Mouse (Mus musculus) adrenal gland, postnatal 10 days (tissue): ENCODE data around the gene Sytl5. TPM values are rescaled to one million over a fixed set of nuclear protein-coding genes. Genes with fewer than 3 reads are reported as not detected.

Source experiments
- DNase-seq: peaks from one replicate; pipeline ENCODE4 v3.0.0; 2021; ENCODE audit warnings: mixed read lengths
- long read RNA-seq, 2 experiments: library from polyadenylated mRNA; stranded (forward); transcript quantifications; one replicate each; pipeline ENCODE4 v2.0.0; 2021
- total RNA-seq, 2 experiments: library from RNA; stranded (reverse); gene quantifications; 2 replicates each; pipeline ENCODE4 v1.2.3; 2021

Sytl5 gene
- total RNA-seq: 1 to 10 TPM; 1.8 to 3.0 TPM
- long read RNA-seq, experiment 1: 0 reads
- long read RNA-seq, experiment 2: 0 reads

- DNase-seq: no peak
These were observed at the start of gene Sytl5 for GRCm38 (mm10) chrX:9885322-9885721. TSS of gene Sytl5 (plus strand) at chrX:9885622.

GRCm38 (mm10) chrX:9846628-9847027, 38.8 kb upstream of the Sytl5 start, which contains the start of gene Hypm:
TSS of gene Hypm (plus strand) at chrX:9846928.
- DNase-seq: no peak

- DNase-seq: no peak
These were observed 36.0 kb upstream of the Sytl5 start, which contains the start of gene H2al3 for GRCm38 (mm10) chrX:9849403-9849802. TSS of gene H2al3 (plus strand) at chrX:9849703.

GRCm38 (mm10) chrX:9861859-9862258, 23.6 kb upstream of the Sytl5 start:
- no peak for DNase-seq

GRCm38 (mm10) chrX:9875519-9875918, 9.9 kb upstream of the Sytl5 start:
- DNase-seq: no peak

GRCm38 (mm10) chrX:9909572-9909971, 24.1 kb downstream of the Sytl5 start:
- no peak for DNase-seq

GRCm38 (mm10) chrX:9933839-9934238, 48.4 kb downstream of the Sytl5 start:
- no peak for DNase-seq

- no peak for DNase-seq
These were observed 98.8 kb downstream of the Sytl5 start for GRCm38 (mm10) chrX:9984094-9984669.

GRCm38 (mm10) chrX:10000718-10001117, 115.3 kb downstream of the Sytl5 start:
- no peak for DNase-seq

GRCm38 (mm10) chrX:10005946-10006345, 120.5 kb downstream of the Sytl5 start:
- DNase-seq: no peak

- no peak for DNase-seq
These were observed 122.4 kb downstream of the Sytl5 start for GRCm38 (mm10) chrX:10007675-10008270.

GRCm38 (mm10) chrX:10010202-10010601, 124.8 kb downstream of the Sytl5 start:
- no peak for DNase-seq

- peak; percentile 16 for DNase-seq
These were observed 149.2 kb downstream of the Sytl5 start for GRCm38 (mm10) chrX:10034666-10035065.

Other genes starting within 250 kb of the Sytl5 start
- gene Dynlt3, start 222.6 kb upstream of the Sytl5 start, total RNA-seq: 100 to 1,000 TPM in 1 of 2 experiments, 10 to 100 TPM in 1; 99.8 to 106 TPM
- not detected for gene Hypm, start 38.7 kb upstream of the Sytl5 start, total RNA-seq
- not detected for gene H2al3, start 35.9 kb upstream of the Sytl5 start, total RNA-seq
- 10 to 100 TPM in 1 of 2 experiments, 1 to 10 TPM in 1; 9.7 to 10.5 TPM for gene Srpx, start 232.1 kb downstream of the Sytl5 start, total RNA-seq